Mouse (Mus musculus) left cerebral cortex, adult 11 months (tissue): ENCODE data around the gene Olfr1352.
"Not testable (repeated sequence)": the region's sequence is repeated elsewhere in the genome, so short reads cannot be mapped to it uniquely, and the experiment has no call there.

Source experiments
- DNase-seq: peaks from one replicate; pipeline ENCODE4 v3.0.0; 2022; ENCODE audit warnings: low spot score

Gene Olfr1352

GRCm38 (mm10) chr10:78980750-78981149, at the start of gene Olfr1352:
Olfr1352 (plus strand) TSS chr10:78981050.
- no peak for DNase-seq

- DNase-seq: not testable (repeated sequence)
These were observed 30.5 kb upstream of the Olfr1352 start, which contains the start of gene Olfr8 for GRCm38 (mm10) chr10:78950336-78950735. Olfr8 (plus strand) TSS chr10:78950636.

GRCm38 (mm10) chr10:78963009-78963408, 17.8 kb upstream of the Olfr1352 start, which contains the start of gene Olfr1353:
Olfr1353 (plus strand) TSS chr10:78963309.
- not testable (repeated sequence) for DNase-seq

- no peak for DNase-seq
These were observed 31.3 kb downstream of the Olfr1352 start, which contains the start of gene Olfr1351 for GRCm38 (mm10) chr10:79012172-79012571. Olfr1351 (plus strand) TSS chr10:79012472.

- DNase-seq: no peak
These were observed 47.6 kb downstream of the Olfr1352 start, which contains the start of gene Olfr57 for GRCm38 (mm10) chr10:79028441-79028840. Olfr57 (plus strand) TSS chr10:79028741.
